Mouse (Mus musculus) gastrocnemius, postnatal 14 days (tissue): ENCODE data around the gene Trim62. TPM values are rescaled to one million over a fixed set of nuclear protein-coding genes. Genes with fewer than 3 reads are reported as not detected.

Source experiments
- DNase-seq: peaks from one replicate; pipeline ENCODE4 v3.0.0; 2021; ENCODE audit warnings: mixed read lengths
- intact Hi-C: fragments of 180-260 bp; cut with DNase I; formaldehyde crosslinking; loops from one replicate; pipeline ENCODE4 v1.15.1; 2025; ENCODE audit warnings: low total_unique reads
- total RNA-seq, 2 experiments: library from RNA; stranded (reverse); gene quantifications; 2 replicates each; pipeline ENCODE4 v1.2.3; 2021

Gene Trim62
- total RNA-seq, 2 experiments from 2014 or later = 1.1 to 1.4 TPM

- no peak for DNase-seq
- intact Hi-C loops = no loop called here
Measured at GRCm38 (mm10) chr4:128905251-128905650, 21.9 kb downstream of the Trim62 start.

GRCm38 (mm10) chr4:128906757-128907156 lies 23.4 kb downstream of the Trim62 start:
- intact Hi-C loops = no loop called here
- DNase-seq = no peak

GRCm38 (mm10) chr4:128907238-128907968 lies 24.0 kb downstream of the Trim62 start:
- DNase-seq = no peak
- intact Hi-C loops = no loop called here

- intact Hi-C loops = no loop called here
- DNase-seq = no peak
Measured at GRCm38 (mm10) chr4:128908586-128909377, 25.4 kb downstream of the Trim62 start.

GRCm38 (mm10) chr4:128909378-128909831 lies 26.0 kb downstream of the Trim62 start:
- intact Hi-C loops = no loop called here
- no peak for DNase-seq

- no peak for DNase-seq
- intact Hi-C loops = no loop called here
Measured at GRCm38 (mm10) chr4:128910276-128911063, 27.1 kb downstream of the Trim62 start.

DNA sequence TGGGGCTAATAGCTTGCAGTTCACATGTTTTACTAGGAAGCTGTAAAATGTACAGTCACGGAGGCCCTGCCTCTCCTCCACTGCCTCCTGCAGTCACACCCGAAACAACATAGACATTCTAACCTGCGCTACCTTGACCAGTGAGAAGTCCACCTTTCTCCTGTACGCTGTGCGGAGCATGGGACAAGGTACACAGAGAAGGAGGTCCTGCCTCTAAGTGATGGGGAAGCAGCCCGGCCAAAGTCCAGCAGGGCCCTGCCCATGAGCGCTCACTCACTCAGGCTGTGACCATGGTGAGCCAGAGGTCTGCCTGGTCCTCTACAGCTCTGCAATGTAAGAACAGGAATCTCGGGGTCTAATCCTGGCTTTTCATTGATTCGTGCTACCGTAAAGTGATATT lies 28.7 kb downstream of the Trim62 start:
- intact Hi-C loops = no loop called here
- DNase-seq = no peak

- intact Hi-C loops = no loop called here
- no peak for DNase-seq
Measured at GRCm38 (mm10) chr4:128913794-128914193, 30.4 kb downstream of the Trim62 start.

DNA sequence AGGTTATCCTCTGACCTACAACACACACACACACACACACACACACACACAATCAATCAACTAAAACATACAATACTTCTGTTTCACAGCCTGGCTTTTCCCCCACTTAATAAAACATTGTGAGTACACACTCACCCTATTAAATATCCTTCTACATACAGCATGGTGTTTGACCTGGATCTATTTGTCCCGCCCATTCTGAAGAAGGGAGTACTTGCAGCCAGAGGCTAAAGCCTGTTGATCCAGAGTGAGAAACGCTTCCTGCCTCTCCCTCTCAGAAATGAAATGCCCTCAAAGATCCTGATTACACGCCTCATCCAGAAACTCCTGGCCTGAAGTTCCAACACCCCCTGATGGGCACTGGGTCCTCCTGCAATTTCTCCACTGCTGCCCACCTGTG lies 33.7 kb downstream of the Trim62 start:
- intact Hi-C loops = no loop called here
- no peak for DNase-seq

DNA sequence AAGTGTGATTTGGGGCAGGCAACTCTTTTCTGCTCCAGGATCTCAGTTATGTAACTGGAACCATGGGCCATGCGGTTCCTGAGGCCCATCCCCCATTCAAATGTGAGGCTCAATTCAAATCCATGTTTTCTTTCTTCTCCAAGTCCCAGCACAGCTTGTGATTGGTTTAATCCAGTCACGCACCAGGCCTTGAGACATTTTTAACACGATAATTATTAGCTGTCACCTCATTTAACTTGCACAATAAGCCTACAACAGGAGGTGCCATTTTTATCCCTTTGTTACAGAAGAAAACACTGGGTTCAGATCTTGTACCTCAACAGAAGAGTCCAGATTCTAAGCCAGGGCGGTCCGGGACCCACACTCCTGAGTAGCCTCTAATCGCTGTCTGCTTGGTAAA lies 34.4 kb downstream of the Trim62 start:
- DNase-seq = no peak
- intact Hi-C loops = no loop called here

- intact Hi-C loops = no loop called here
Measured at GRCm38 (mm10) chr4:128918187-128918586, 34.8 kb downstream of the Trim62 start.

DNA sequence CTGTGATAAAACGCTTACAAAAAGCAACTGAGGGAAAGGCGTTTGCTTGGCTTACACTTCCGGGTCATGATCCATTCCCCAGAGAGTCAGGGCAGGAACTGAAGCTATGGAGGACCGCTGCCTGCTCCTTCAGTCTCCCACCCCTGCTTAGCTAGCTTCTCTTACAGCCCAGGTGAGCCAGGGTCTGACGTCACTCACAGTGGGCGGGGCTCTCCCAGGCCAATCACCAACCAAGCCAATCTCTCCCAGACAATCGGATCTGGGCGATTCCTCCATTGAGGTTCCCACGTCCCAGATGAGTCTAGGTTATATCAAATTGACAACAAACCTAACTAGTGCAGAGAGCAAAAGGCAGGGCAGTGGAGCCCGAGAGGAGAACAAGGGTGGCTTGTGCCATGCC lies 35.7 kb downstream of the Trim62 start:
- intact Hi-C loops = no loop called here
- DNase-seq = no peak

More at GRCm38 (mm10) chr4:128918187-128918586, 34.8 kb downstream of the Trim62 start:
- no peak for DNase-seq

DNA sequence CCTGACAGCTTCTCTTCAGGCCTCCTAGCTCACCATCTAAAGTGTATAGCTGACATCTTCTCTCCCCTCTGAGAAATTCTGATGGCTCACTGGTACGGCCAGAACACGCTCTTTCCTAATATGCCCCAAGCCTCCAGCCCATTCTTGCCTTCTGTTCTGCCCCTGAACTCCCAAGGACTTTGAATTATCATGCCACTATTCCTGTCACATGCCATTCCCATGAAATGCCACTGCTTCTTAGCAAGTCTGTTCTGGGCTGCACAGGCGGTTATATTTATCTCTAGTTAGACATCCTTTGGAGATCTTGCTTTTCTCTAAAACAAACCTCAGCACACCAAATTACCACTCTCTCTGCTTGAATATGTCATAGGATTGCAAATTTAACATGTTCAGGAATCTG lies 40.2 kb downstream of the Trim62 start:
- DNase-seq = no peak
- intact Hi-C loops = no loop called here

- intact Hi-C loops = no loop called here
- peak; percentile 81 for DNase-seq
Measured at GRCm38 (mm10) chr4:128924841-128925606, 41.6 kb downstream of the Trim62 start.

GRCm38 (mm10) chr4:128932783-128933182 lies 49.4 kb downstream of the Trim62 start:
- intact Hi-C loops = no loop called here
- DNase-seq = no peak

- DNase-seq = no peak
- intact Hi-C loops = no loop called here
Measured at GRCm38 (mm10) chr4:128935595-128935994, 52.2 kb downstream of the Trim62 start.

DNA sequence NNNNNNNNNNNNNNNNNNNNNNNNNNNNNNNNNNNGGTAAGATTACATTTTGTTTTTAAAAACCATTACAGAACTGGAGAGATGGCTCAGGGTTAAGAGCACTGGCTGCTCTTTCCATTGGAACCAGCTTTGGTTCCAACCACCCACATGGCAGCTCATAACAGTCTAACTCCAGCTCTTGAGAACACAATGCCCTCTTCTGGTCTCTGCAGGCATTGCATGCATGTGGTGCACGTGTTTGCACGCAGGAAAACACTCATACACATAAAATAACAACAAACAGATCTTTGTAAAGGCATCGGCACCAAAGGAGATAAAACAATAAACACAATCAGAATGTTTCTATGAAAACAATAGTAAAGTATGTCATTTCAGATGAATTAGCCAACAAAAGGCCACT lies 59.0 kb downstream of the Trim62 start:
- DNase-seq = no peak
- intact Hi-C loops = no loop called here

DNA sequence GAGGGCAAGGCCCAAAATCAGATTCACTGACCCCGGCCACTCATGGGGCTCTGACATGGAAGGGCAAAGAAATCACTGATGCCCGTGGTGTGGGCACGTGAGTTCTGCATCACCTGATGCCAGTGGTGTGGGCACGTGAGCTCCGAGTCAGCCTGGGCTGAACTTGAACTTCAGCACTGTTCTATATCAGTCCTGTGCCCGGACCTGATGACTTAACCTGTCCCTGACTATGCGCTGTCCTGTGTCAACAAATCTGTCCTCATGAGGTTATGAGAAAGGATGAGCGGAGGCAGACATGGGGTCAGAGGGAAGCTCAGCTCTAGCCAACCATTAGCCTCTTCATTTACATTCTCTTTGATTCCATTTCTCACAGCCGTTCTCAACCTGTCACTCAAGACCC lies 63.4 kb downstream of the Trim62 start:
- intact Hi-C loops = no loop called here
- no peak for DNase-seq

GRCm38 (mm10) chr4:128947326-128947933 lies 64.0 kb downstream of the Trim62 start:
- intact Hi-C loops = no loop called here
- DNase-seq = peak; percentile 32
